28 mouse cellular contexts compared by ENCODE assay signal in genomic region chr4:120069582-120069980, GRCm38 (mm10). TPM values are rescaled to one million over a fixed set of nuclear protein-coding genes. Genes with fewer than 3 reads are reported as not detected.
DNase-seq lines count a peak whose midpoint lies in the region; ATAC-seq lines count a peak whose summit lies in the region.
"Had no signal": no experiment of that assay in that cellular context is flagged by ENCODE, and none has a peak within 500 bp of the region (broad histone marks: within the 10 kb centered on the region; RNA-seq: fewer than 3 reads in every experiment).

No protein-coding gene starts in this region.

- no peak overlapping the region for H3K4me2 ChIP-seq in heart, embryonic 11.5 days
- H3K4me2 ChIP-seq in heart, embryonic 15.5 days: no peak overlapping the region
- no peak overlapping the region for H3K4me2 ChIP-seq in midbrain, embryonic 11.5 days
- H3K4me2 ChIP-seq in midbrain, embryonic 16.5 days (ENCODE audit: low read length): no peak overlapping the region
- H3K4me2 ChIP-seq: embryonic facial prominence, embryonic 15.5 days; hindbrain, embryonic 15.5 days had no signal

- no peaks in the 10 kb centered on the region for H3K27me3 ChIP-seq in heart, embryonic 11.5 days (ENCODE audit: control insufficient read depth, insufficient read depth, low read length)
- no peaks in the 10 kb centered on the region for H3K27me3 ChIP-seq in heart, embryonic 15.5 days
- no peaks in the 10 kb centered on the region for H3K27me3 ChIP-seq in midbrain, embryonic 11.5 days (ENCODE audit: control insufficient read depth, insufficient read depth, low read length)
- no peaks in the 10 kb centered on the region for H3K27me3 ChIP-seq in midbrain, embryonic 16.5 days (ENCODE audit: control insufficient read depth, insufficient read depth, low read depth, low read length)
- H3K27me3 ChIP-seq: embryonic facial prominence, embryonic 15.5 days; hindbrain, embryonic 15.5 days had no signal

- H3K4me1 ChIP-seq in heart, embryonic 11.5 days (ENCODE audit: control insufficient read depth, insufficient read depth, low read length): peaks cover 10% of the 10 kb centered on the region
- H3K4me1 ChIP-seq in heart, embryonic 15.5 days (replicated peaks): peaks cover 25% of the 10 kb centered on the region
- no peaks in the 10 kb centered on the region for H3K4me1 ChIP-seq in midbrain, embryonic 11.5 days (ENCODE audit: control insufficient read depth, insufficient read depth, low read length)
- no peaks in the 10 kb centered on the region; the same call in 1 of the 2 replicates for H3K4me1 ChIP-seq in midbrain, embryonic 16.5 days (ENCODE audit: control insufficient read depth, insufficient read depth, low read length)

- no peaks in the 10 kb centered on the region for H3K9me3 ChIP-seq in heart, embryonic 11.5 days (replicated peaks; ENCODE audit: control insufficient read depth, low read length)
- H3K9me3 ChIP-seq in heart, embryonic 15.5 days (replicated peaks): no peaks in the 10 kb centered on the region
- H3K9me3 ChIP-seq in midbrain, embryonic 11.5 days (ENCODE audit: control insufficient read depth, low read length): no peaks in the 10 kb centered on the region
- no peaks in the 10 kb centered on the region for H3K9me3 ChIP-seq in midbrain, embryonic 16.5 days (replicated peaks; ENCODE audit: control insufficient read depth, low read length, poor library complexity, severe bottlenecking)
- H3K9me3 ChIP-seq: embryonic facial prominence, embryonic 15.5 days; forebrain, embryonic 10.5 days; hindbrain, embryonic 15.5 days had no signal

- DNase-seq in heart, postnatal 14 days: no peak
- no peak for DNase-seq in heart, adult 8-10 months (ENCODE audit: low spot score)
- DNase-seq in midbrain, embryonic 11.5 days (ENCODE audit: low spot score, missing footprints): peak; percentile 21
- no peak for DNase-seq in right cerebral cortex, postnatal 10 days (ENCODE audit: low spot score in 2 of 2)
- DNase-seq: adrenal gland, postnatal 10 days; cerebellum, adult 11 months; cerebellum, adult 8-10 months; cerebellum, postnatal 14 days; embryo, embryonic 11 days; gastrocnemius, adult 2 months; gastrocnemius, postnatal 36 days; kidney, adult 18-20 months had no signal

- 74% methylated on average over 3 of the region's 3 CpGs for WGBS in heart, embryonic 11.5 days (ENCODE audit: insufficient replicate concordance)
- 61% methylated on average over 3 of the region's 3 CpGs for WGBS in heart, embryonic 15.5 days
- WGBS in midbrain, embryonic 11.5 days: 93% methylated on average over 3 of the region's 3 CpGs
- WGBS in midbrain, embryonic 16.5 days: 80% methylated on average over 3 of the region's 3 CpGs

- H3K36me3 ChIP-seq in heart, embryonic 11.5 days (ENCODE audit: control insufficient read depth, insufficient read depth, low read length): no peaks in the 10 kb centered on the region
- no peaks in the 10 kb centered on the region for H3K36me3 ChIP-seq in heart, embryonic 15.5 days
- H3K36me3 ChIP-seq in midbrain, embryonic 11.5 days (ENCODE audit: control insufficient read depth, insufficient read depth, low read length): no peaks in the 10 kb centered on the region
- H3K36me3 ChIP-seq in midbrain, embryonic 16.5 days (ENCODE audit: control insufficient read depth, insufficient read depth, low read length): no peaks in the 10 kb centered on the region
- H3K36me3 ChIP-seq: embryonic facial prominence, embryonic 15.5 days; forebrain, embryonic 10.5 days; hindbrain, embryonic 15.5 days had no signal

- no peak for ATAC-seq in heart, embryonic 11.5 days (replicated peaks; ENCODE audit: insufficient number of reproducible peaks, low FRiP score, low TSS enrichment)
- ATAC-seq in heart, embryonic 15.5 days (replicated peaks; ENCODE audit: insufficient number of reproducible peaks, insufficient read depth, low FRiP score, low read depth): no peak
- ATAC-seq in midbrain, embryonic 11.5 days (ENCODE audit: low FRiP score): no peak
- no peak for ATAC-seq in midbrain, embryonic 16.5 days
- ATAC-seq: forebrain, embryonic 14.5 days had no signal

- H3K9ac ChIP-seq in heart, embryonic 11.5 days (ENCODE audit: low read depth, low read length): no peak overlapping the region
- no peak overlapping the region for H3K9ac ChIP-seq in heart, embryonic 15.5 days
- H3K9ac ChIP-seq in midbrain, embryonic 11.5 days (ENCODE audit: low read length): no peak overlapping the region
- H3K9ac ChIP-seq in midbrain, embryonic 16.5 days (ENCODE audit: low read depth, low read length): no peak overlapping the region
- H3K9ac ChIP-seq: embryonic facial prominence, embryonic 15.5 days; hindbrain, embryonic 15.5 days had no signal

- no peak overlapping the region for H3K4me3 ChIP-seq in heart, embryonic 11.5 days (ENCODE audit: low read depth, low read length)
- no peak overlapping the region for H3K4me3 ChIP-seq in heart, embryonic 15.5 days
- no peak overlapping the region for H3K4me3 ChIP-seq in midbrain, embryonic 11.5 days (ENCODE audit: low read depth, low read length)
- no peak overlapping the region for H3K4me3 ChIP-seq in midbrain, embryonic 16.5 days (ENCODE audit: low read depth, low read length)
- H3K4me3 ChIP-seq: embryonic facial prominence, embryonic 15.5 days; erythroblast, embryonic 14.5 days; forebrain, embryonic 10.5 days; gastrocnemius, adult 2 months; hindbrain, embryonic 15.5 days had no signal

- intact Hi-C loops in heart, postnatal 14 days (cut with DNase I): no loop called here

- H3K27ac ChIP-seq in heart, embryonic 11.5 days (ENCODE audit: low read depth, low read length): peak overlapping the region; percentile 36; the same call in 1 of the 2 replicates
- H3K27ac ChIP-seq in heart, embryonic 15.5 days: peak overlapping the region; percentile 80
- no peak overlapping the region for H3K27ac ChIP-seq in midbrain, embryonic 11.5 days (ENCODE audit: low read depth, low read length)
- H3K27ac ChIP-seq in midbrain, embryonic 16.5 days (ENCODE audit: low read length): no peak overlapping the region
- H3K27ac ChIP-seq: embryonic facial prominence, embryonic 15.5 days; forebrain, embryonic 10.5 days; gastrocnemius, adult 2 months; hindbrain, embryonic 15.5 days had no signal

RNA-seq across cellular contexts. Expression of gene AL607142.1, which starts 4.8 kb away (rescaled TPM):
- polyA plus RNA-seq in heart, embryonic 11.5 days (2014; fragmentation: Nextera tagmentation; extraction: Ambion mirVana): not detected in 2 replicates
- not detected for total RNA-seq in heart, postnatal 14 days (2021)
- not detected in 2 replicates for polyA plus RNA-seq in heart, embryonic 15.5 days (2015; fragmentation: Nextera tagmentation; extraction: Ambion mirVana)
- total RNA-seq in heart, adult 8-10 months (2022): not detected
- polyA plus RNA-seq in midbrain, embryonic 11.5 days (2014; fragmentation: Nextera tagmentation; extraction: Ambion mirVana): not detected in 2 replicates
- polyA plus RNA-seq in midbrain, embryonic 16.5 days (2015; fragmentation: Nextera tagmentation; extraction: Ambion mirVana): not detected in 2 replicates
- total RNA-seq: adrenal gland, postnatal 10 days; adrenal gland, postnatal 4 days; common myeloid progenitor, adult 5-6 weeks; gastrocnemius, adult 2 months; gastrocnemius, postnatal 36 days; heart, adult 18-20 months; MEL had no signal
- polyA plus RNA-seq: brain, embryonic 14.5 days; C2C12; embryonic facial prominence, embryonic 11.5 days; embryonic facial prominence, embryonic 15.5 days; erythroblast, embryonic 14.5 days; forebrain, embryonic 10.5 days; forebrain, embryonic 14.5 days; hindbrain, embryonic 11.5 days; hindbrain, embryonic 15.5 days had no signal

Comparison
In these comparisons a context has a peak if more than half of its experiments do, and no peak if none do; other contexts are left out.
1. H3K27ac ChIP-seq: peak in heart, embryonic 11.5 days (single experiment) and heart, embryonic 15.5 days (single experiment); none in midbrain, embryonic 11.5 days (single experiment) and midbrain, embryonic 16.5 days (single experiment).